In the genomic region with DNA sequence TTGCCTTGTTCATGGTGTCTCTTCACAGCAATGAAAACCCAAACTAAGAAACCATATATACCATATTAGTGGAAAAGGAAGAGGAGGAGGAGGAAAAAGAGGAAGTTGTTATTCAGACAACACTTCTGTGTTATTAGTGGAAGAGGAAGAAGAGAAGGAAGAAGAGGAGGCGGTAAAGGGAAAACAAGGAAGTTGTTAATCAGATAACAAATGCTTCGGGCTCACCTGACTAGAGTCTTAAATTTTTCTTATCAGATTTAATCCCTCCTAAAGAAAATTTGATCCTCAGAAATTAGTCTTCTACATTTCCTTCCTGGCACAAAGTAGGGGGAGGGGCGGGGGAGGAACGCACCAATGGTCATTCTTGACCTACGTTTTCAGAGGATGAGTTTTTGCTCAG, we compare ENCODE assay signal across 17 mouse cellular contexts.
"Had no signal": no experiment of that assay in that cellular context is flagged by ENCODE, and none has a peak within 500 bp of the region (broad histone marks: within the 10 kb centered on the region; RNA-seq: fewer than 3 reads in every experiment).

No protein-coding gene starts in this region.

- H3K9ac ChIP-seq: neural tube, embryonic 12.5 days; neural tube, embryonic 13.5 days; neural tube, embryonic 15.5 days; stomach, embryonic 15.5 days had no signal

- H3K9me3 ChIP-seq: neural tube, embryonic 12.5 days; neural tube, embryonic 15.5 days; stomach, embryonic 15.5 days had no signal

- H3K27me3 ChIP-seq: neural tube, embryonic 12.5 days; neural tube, embryonic 13.5 days; neural tube, embryonic 15.5 days; stomach, embryonic 15.5 days had no signal

- H3K36me3 ChIP-seq: neural tube, embryonic 12.5 days; neural tube, embryonic 13.5 days; neural tube, embryonic 15.5 days; stomach, embryonic 15.5 days had no signal

- H3K4me1 ChIP-seq: neural tube, embryonic 12.5 days; stomach, embryonic 15.5 days had no signal

- H3K27ac ChIP-seq: neural tube, embryonic 12.5 days; neural tube, embryonic 13.5 days; neural tube, embryonic 15.5 days; stomach, embryonic 15.5 days; stomach, postnatal 0 days had no signal

- DNase-seq: retina, postnatal 1 day; right cerebral cortex, adult 18-20 months; right cerebral cortex, postnatal 14 days; right cerebral cortex, postnatal 25 days; right cerebral cortex, postnatal 4 days; spleen, adult 18-20 months; thymus, adult 18-20 months; thymus, adult 2 months; thymus, postnatal 14 days; thymus, postnatal 25 days; thymus, postnatal 36 days; thymus, postnatal 4 days had no signal

- H3K4me3 ChIP-seq: neural tube, embryonic 12.5 days; neural tube, embryonic 13.5 days; neural tube, embryonic 15.5 days; stomach, embryonic 15.5 days had no signal
